Mouse (Mus musculus) liver, adult 2 months (tissue): ENCODE results near the gene Tia1.

Experiments used
- CTCF ChIP-seq: fragments of 200-500 bp; IDR thresholded peaks from 2 replicates; pipeline ENCODE4 v1.5.1; 2011; ENCODE audit warnings: low read depth, low read length, control low read depth
- POLR2A ChIP-seq: fragments of 200-500 bp; IDR thresholded peaks from 2 replicates; pipeline ENCODE4 v1.6.1; 2011; ENCODE audit warnings: low read length, control low read depth; ENCODE audit not compliant: insufficient read depth; ENCODE audit errors: extremely low read depth

- TF ChIP-seq CTCF (no peak), POLR2A (no peak)
Observed at GRCm38 (mm10) chr6:86473077-86473476, 69.1 kb downstream of the Tia1 start.
